In the genomic region with DNA sequence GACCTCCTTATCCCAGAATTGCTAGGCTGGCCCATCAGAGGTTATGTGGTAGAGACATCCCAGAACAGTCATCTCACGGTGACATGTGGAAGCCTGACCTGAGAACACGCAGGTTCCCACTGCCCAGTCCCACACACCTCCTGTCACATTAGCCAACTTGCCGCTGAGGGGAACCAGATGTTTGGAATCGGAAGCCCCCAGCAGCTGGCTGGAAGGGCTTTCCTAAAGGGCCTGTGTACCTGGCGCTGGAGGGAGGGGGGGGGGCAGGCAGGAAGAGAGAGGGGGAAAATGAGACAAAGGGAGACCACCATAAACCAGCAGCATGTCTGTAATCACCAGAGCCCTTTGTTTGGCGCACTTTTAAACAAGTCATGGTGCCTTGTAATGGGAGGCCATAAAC, we compare ENCODE assay signal across 11 mouse cellular contexts. TPM values are rescaled to one million over a fixed set of nuclear protein-coding genes. Genes with fewer than 3 reads are reported as not detected.
A peak's percentile ranks its signal among the peaks of the same experiment; 100 is the strongest.
DNase-seq lines count a peak whose midpoint lies in the region; ATAC-seq and TF ChIP-seq lines count a peak whose summit lies in the region.
"Had no signal": no experiment of that assay in that cellular context is flagged by ENCODE, and none has a peak within 500 bp of the region (broad histone marks: within the 10 kb centered on the region; RNA-seq: fewer than 3 reads in every experiment).

No protein-coding gene starts in this region.

- peak overlapping the region; percentile 42 for H3K4me2 ChIP-seq in neural tube, embryonic 11.5 days (ENCODE audit: low read depth)
- H3K4me2 ChIP-seq in liver, embryonic 14.5 days (ENCODE audit: low read depth): peak overlapping the region; percentile 18; the same call in 1 of the 2 replicates
- peak overlapping the region; percentile 42; the same call in 1 of the 2 replicates for H3K4me2 ChIP-seq in stomach, postnatal 0 days (replicated peaks; ENCODE audit: low read depth)

- H3K27ac ChIP-seq in neural tube, embryonic 11.5 days (ENCODE audit: low read depth, low read length): no peak overlapping the region
- H3K27ac ChIP-seq in liver, embryonic 14.5 days: no peak overlapping the region
- H3K27ac ChIP-seq in stomach, postnatal 0 days (replicated peaks): no peak overlapping the region

- no peaks in the 10 kb centered on the region for H3K9me3 ChIP-seq in neural tube, embryonic 11.5 days (ENCODE audit: control insufficient read depth, low read length)
- no peaks in the 10 kb centered on the region for H3K9me3 ChIP-seq in liver, embryonic 14.5 days (ENCODE audit: control insufficient read depth, low read length)
- no peaks in the 10 kb centered on the region for H3K9me3 ChIP-seq in stomach, postnatal 0 days (ENCODE audit: control insufficient read depth, low read length)

- ATAC-seq in neural tube, embryonic 11.5 days (ENCODE audit: insufficient read depth, low FRiP score, low TSS enrichment): no peak
- no peak for ATAC-seq in liver, embryonic 14.5 days (ENCODE audit: insufficient read depth)
- no peak for ATAC-seq in stomach, postnatal 0 days (ENCODE audit: low FRiP score, low TSS enrichment)

- intact Hi-C loops in left cerebral cortex, postnatal 36 days (cut with DNase I): no loop called here

- DNase-seq in neural tube, embryonic 11.5 days (ENCODE audit: low spot score): no peak
- DNase-seq in neural tube, embryonic 10.5 days (ENCODE audit: extremely low spot score, low spot score): no peak
- DNase-seq in forelimb bud, embryonic 11.5 days (ENCODE audit: low read depth, low spot score): peak; percentile 90
- DNase-seq in liver, embryonic 14.5 days (ENCODE audit: low read depth in 3 of 3, low spot score in 3 of 3): no peak
- DNase-seq in stomach, postnatal 0 days (ENCODE audit: low spot score): no peak
- no peak for DNase-seq in layer of hippocampus, postnatal 14 days (ENCODE audit: low spot score in 2 of 2)
- DNase-seq in left cerebral cortex, postnatal 36 days (ENCODE audit: low spot score in 2 of 2): no peak
- no peak for DNase-seq in ovary, postnatal 14 days (ENCODE audit: low spot score)
- DNase-seq: cerebellum, adult 18-20 months; heart, postnatal 14 days; lung, postnatal 36 days had no signal

- 6% methylated on average over 6 of the region's 6 CpGs for WGBS in neural tube, embryonic 11.5 days
- 40% methylated on average over 6 of the region's 6 CpGs for WGBS in liver, embryonic 14.5 days (ENCODE audit: insufficient replicate concordance)
- WGBS in stomach, postnatal 0 days: 16% methylated on average over 6 of the region's 6 CpGs

- TF ChIP-seq CTCF in liver, embryonic 14.5 days (IDR thresholded peaks at IDR 0.05; ENCODE audit: low read depth): no peak
- TF ChIP-seq CTCF in stomach, postnatal 0 days (IDR thresholded peaks at IDR 0.05; ENCODE audit: low read depth): no peak

- no peak overlapping the region for H3K4me3 ChIP-seq in neural tube, embryonic 11.5 days (ENCODE audit: low read depth, low read length)
- H3K4me3 ChIP-seq in liver, embryonic 14.5 days (ENCODE audit: insufficient read depth in 1 of 2, low read depth in 2 of 2, low read length in 2 of 2): no peak overlapping the region
- peak overlapping the region; percentile 4; the same call in 1 of the 2 replicates for H3K4me3 ChIP-seq in stomach, postnatal 0 days (ENCODE audit: low read depth, low read length)

- TF ChIP-seq EP300 in liver, embryonic 14.5 days (IDR thresholded peaks at IDR 0.05; ENCODE audit: low read depth): no peak
- TF ChIP-seq EP300 in stomach, postnatal 0 days (optimal IDR thresholded peaks at IDR 0.05): no peak

- H3K27me3 ChIP-seq in neural tube, embryonic 11.5 days (ENCODE audit: control insufficient read depth, insufficient read depth, low read length): no peaks in the 10 kb centered on the region
- H3K27me3 ChIP-seq in liver, embryonic 14.5 days (ENCODE audit: control insufficient read depth, insufficient read depth, low read length): no peaks in the 10 kb centered on the region
- no peaks in the 10 kb centered on the region for H3K27me3 ChIP-seq in stomach, postnatal 0 days (ENCODE audit: control insufficient read depth, insufficient read depth, low read length)

- no peaks in the 10 kb centered on the region for H3K36me3 ChIP-seq in neural tube, embryonic 11.5 days (ENCODE audit: control insufficient read depth, insufficient read depth, low read length)
- no peaks in the 10 kb centered on the region for H3K36me3 ChIP-seq in liver, embryonic 14.5 days (replicated peaks; ENCODE audit: control insufficient read depth, insufficient read depth, low read depth)
- no peaks in the 10 kb centered on the region for H3K36me3 ChIP-seq in stomach, postnatal 0 days (ENCODE audit: control insufficient read depth, insufficient read depth, low read length)

- H3K4me1 ChIP-seq in neural tube, embryonic 11.5 days (ENCODE audit: control insufficient read depth, insufficient read depth, low read length): peaks cover 4% of the 10 kb centered on the region
- H3K4me1 ChIP-seq in liver, embryonic 14.5 days (replicated peaks; ENCODE audit: control insufficient read depth in 2 of 2, insufficient read depth in 2 of 2, low read length in 1 of 2): no peaks in the 10 kb centered on the region
- no peaks in the 10 kb centered on the region for H3K4me1 ChIP-seq in stomach, postnatal 0 days (replicated peaks; ENCODE audit: control insufficient read depth, insufficient read depth)

- no peak overlapping the region for H3K9ac ChIP-seq in neural tube, embryonic 11.5 days (ENCODE audit: low read length)
- H3K9ac ChIP-seq in liver, embryonic 14.5 days (replicated peaks): no peak overlapping the region
- H3K9ac ChIP-seq in stomach, postnatal 0 days (ENCODE audit: low read length): no peak overlapping the region

RNA-seq across cellular contexts. Expression of a gene that starts 28.6 kb away (rescaled TPM):
- polyA plus RNA-seq in neural tube, embryonic 11.5 days (2014; fragmentation: Nextera tagmentation; extraction: Ambion mirVana): 94.7 and 101 TPM in 2 replicates
- 20.9 and 31.3 TPM in 2 replicates for polyA plus RNA-seq in liver, embryonic 14.5 days (2012; rRNA removed)
- polyA plus RNA-seq in liver, embryonic 14.5 days (2014; fragmentation: Nextera tagmentation; extraction: Ambion mirVana): 37.7 and 41.4 TPM in 2 replicates
- 67.9 and 70.4 TPM in 2 replicates for polyA plus RNA-seq in stomach, postnatal 0 days (2015; fragmentation: Nextera tagmentation; extraction: Ambion mirVana)
- 10 to 100 TPM; 23.5 to 26.5 TPM for total RNA-seq in layer of hippocampus, postnatal 14 days (2021)
- total RNA-seq in left cerebral cortex, postnatal 36 days (2021): 10 to 100 TPM; 21.0 to 27.2 TPM

RNA-seq across cellular contexts. Expression of a gene that starts 43.7 kb away (rescaled TPM):
- polyA plus RNA-seq in neural tube, embryonic 11.5 days (2014; fragmentation: Nextera tagmentation; extraction: Ambion mirVana): 27.7 and 29.5 TPM in 2 replicates
- 3.7 and 6.1 TPM in 2 replicates for polyA plus RNA-seq in liver, embryonic 14.5 days (2012; rRNA removed)
- polyA plus RNA-seq in liver, embryonic 14.5 days (2014; fragmentation: Nextera tagmentation; extraction: Ambion mirVana): 12.2 and 13.7 TPM in 2 replicates
- 21.0 and 25.0 TPM in 2 replicates for polyA plus RNA-seq in stomach, postnatal 0 days (2015; fragmentation: Nextera tagmentation; extraction: Ambion mirVana)
- 10 to 100 TPM; 18.1 to 19.3 TPM for total RNA-seq in layer of hippocampus, postnatal 14 days (2021)
- 10 to 100 TPM; 18.5 to 19.9 TPM for total RNA-seq in left cerebral cortex, postnatal 36 days (2021)
